Mouse (Mus musculus): Measurements from ENCODE around the gene Cops8.

DNA sequence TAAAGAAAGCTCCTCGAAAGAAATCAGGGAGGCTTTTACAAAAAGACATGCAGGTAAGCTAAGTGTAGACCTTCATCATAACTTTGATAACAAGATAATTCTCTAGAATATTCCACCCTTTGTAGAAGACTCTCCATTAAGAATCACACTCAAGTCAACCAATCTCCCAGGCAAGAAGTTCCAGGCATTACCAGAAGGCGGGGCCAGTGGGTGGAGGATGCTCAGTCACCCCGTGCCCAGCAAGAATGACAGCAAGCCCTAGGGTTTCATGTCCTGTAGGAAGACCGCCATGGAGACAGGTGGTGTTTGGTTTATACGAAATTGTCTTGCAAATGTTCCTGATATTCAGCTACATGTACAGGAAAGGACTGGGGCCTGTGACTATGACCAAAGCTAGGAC lies 25.4 kb upstream of the Cops8 start:
- TF ChIP-seq ETS1 (IDR thresholded peaks at IDR 0.05; ENCODE audit: low read depth, low read length), result no peak
- TF ChIP-seq CHD2 (IDR thresholded peaks at IDR 0.05; ENCODE audit: low read length), result no peak
- no peak for TF ChIP-seq CTCF (IDR thresholded peaks at IDR 0.05 in 2 of 3, conservative IDR thresholded peaks at IDR 0.05 in 1 of 3; ENCODE audit: control insufficient read depth in 1 of 3, insufficient read depth in 1 of 3, low read depth in 2 of 3, low read length in 3 of 3, poor library complexity in 1 of 3, severe bottlenecking in 1 of 3)
- TF ChIP-seq EP300 (IDR thresholded peaks at IDR 0.05; ENCODE audit: low read depth in 1 of 2, low read length in 2 of 2), result no peak
- TF ChIP-seq POLR2A (IDR thresholded peaks at IDR 0.05; ENCODE audit: control insufficient read depth in 1 of 2, insufficient read depth in 1 of 2, low read depth in 1 of 2, low read length in 2 of 2, poor library complexity in 1 of 2), result no peak
- TF ChIP-seq GABPA (IDR thresholded peaks at IDR 0.05; ENCODE audit: low read depth, low read length), result no peak
- no peak for TF ChIP-seq ZC3H11A (IDR thresholded peaks at IDR 0.05; ENCODE audit: low read depth, low read length)
- TF ChIP-seq USF1 (IDR thresholded peaks at IDR 0.05; ENCODE audit: low read depth, low read length), result no peak
- no peak for TF ChIP-seq CHD1 (IDR thresholded peaks at IDR 0.05; ENCODE audit: low read depth, low read length)
- no peak for TF ChIP-seq KAT2A (conservative IDR thresholded peaks at IDR 0.05; ENCODE audit: low read depth, low read length)
- TF ChIP-seq E2F4 (IDR thresholded peaks at IDR 0.05; ENCODE audit: borderline replicate concordance, low read depth, low read length), result no peak
- TF ChIP-seq MYC (IDR thresholded peaks at IDR 0.05; ENCODE audit: low read depth, low read length), result no peak

Data from MEL (cell line).